In the genomic region with DNA sequence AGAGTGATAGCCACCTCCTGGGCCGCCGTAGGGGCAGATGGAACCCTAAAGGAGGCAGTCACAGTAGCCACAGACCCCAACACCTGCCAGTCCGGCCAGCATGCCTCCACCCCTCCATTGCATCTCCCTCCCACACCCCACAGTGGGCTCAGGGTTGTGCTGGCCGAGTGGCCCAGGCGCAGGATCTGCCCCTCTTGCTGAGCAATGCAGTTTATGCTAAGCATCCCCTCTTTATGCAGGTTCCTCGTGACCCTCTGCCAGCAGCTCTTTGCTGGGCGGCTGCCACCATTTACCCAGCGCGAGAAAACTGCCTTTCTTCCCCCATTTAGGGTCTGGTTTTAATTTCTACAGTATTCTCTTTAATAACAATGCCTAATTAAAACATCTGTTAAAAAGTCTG, we compare ENCODE assay signal across 26 mouse cellular contexts.
DNase-seq lines count a peak whose midpoint lies in the region; ATAC-seq and TF ChIP-seq lines count a peak whose summit lies in the region.
"Had no signal": no experiment of that assay in that cellular context is flagged by ENCODE, and none has a peak within 500 bp of the region (broad histone marks: within the 10 kb centered on the region; RNA-seq: fewer than 3 reads in every experiment).

No protein-coding gene starts in this region.

- no peak overlapping the region for H3K27ac ChIP-seq in forebrain, embryonic 13.5 days
- H3K27ac ChIP-seq in forebrain, embryonic 12.5 days: no peak overlapping the region
- H3K27ac ChIP-seq in midbrain, embryonic 11.5 days (ENCODE audit: low read depth, low read length): no peak overlapping the region
- no peak overlapping the region for H3K27ac ChIP-seq in midbrain, embryonic 16.5 days (ENCODE audit: low read length)
- H3K27ac ChIP-seq in forebrain, embryonic 16.5 days (ENCODE audit: low read length): no peak overlapping the region
- H3K27ac ChIP-seq: embryonic facial prominence, embryonic 10.5 days; embryonic facial prominence, embryonic 13.5 days; heart, embryonic 13.5 days; hindbrain, embryonic 12.5 days; hindbrain, embryonic 15.5 days had no signal

- DNase-seq in midbrain, embryonic 11.5 days (ENCODE audit: low spot score, missing footprints): peak; percentile 76
- DNase-seq in brain, embryonic 14.5 days (ENCODE audit: low read depth): peak; percentile 75
- no peak for DNase-seq in right cerebral cortex, adult 2 months (ENCODE audit: low spot score in 2 of 2)
- DNase-seq: adrenal gland, postnatal 10 days; adrenal gland, postnatal 36 days; B cell, adult 2 months; cerebellum, adult 11 months; cerebellum, adult 2 months; cerebellum, adult 9-11 months; cerebellum, postnatal 25 days; gastrocnemius, postnatal 25 days; heart, adult 18-20 months; heart, postnatal 14 days had no signal

- no peaks in the 10 kb centered on the region for H3K27me3 ChIP-seq in forebrain, embryonic 13.5 days
- 0 out of 2 replicates have a peak, but pooled peaks cover 9% of the 10 kb centered on the region for H3K27me3 ChIP-seq in forebrain, embryonic 12.5 days
- no peaks in the 10 kb centered on the region for H3K27me3 ChIP-seq in midbrain, embryonic 11.5 days (ENCODE audit: control insufficient read depth, insufficient read depth, low read length)
- H3K27me3 ChIP-seq in midbrain, embryonic 16.5 days (ENCODE audit: control insufficient read depth, insufficient read depth, low read depth, low read length): no peaks in the 10 kb centered on the region
- no peaks in the 10 kb centered on the region for H3K27me3 ChIP-seq in forebrain, embryonic 16.5 days (replicated peaks; ENCODE audit: control insufficient read depth, insufficient read depth, low read length)
- H3K27me3 ChIP-seq: hindbrain, embryonic 12.5 days had no signal

- H3K4me3 ChIP-seq in forebrain, embryonic 13.5 days: no peak overlapping the region
- no peak overlapping the region for H3K4me3 ChIP-seq in forebrain, embryonic 12.5 days (replicated peaks)
- no peak overlapping the region for H3K4me3 ChIP-seq in midbrain, embryonic 11.5 days (ENCODE audit: low read depth, low read length)
- no peak overlapping the region for H3K4me3 ChIP-seq in midbrain, embryonic 16.5 days (ENCODE audit: low read depth, low read length)
- no peak overlapping the region for H3K4me3 ChIP-seq in forebrain, embryonic 16.5 days (replicated peaks; ENCODE audit: low read length)
- H3K4me3 ChIP-seq: embryonic facial prominence, embryonic 10.5 days; embryonic facial prominence, embryonic 13.5 days; erythroblast, embryonic 14.5 days; heart, embryonic 13.5 days; hindbrain, embryonic 12.5 days; hindbrain, embryonic 15.5 days had no signal

- TF ChIP-seq CTCF in brain, embryonic 14.5 days (IDR thresholded peaks at IDR 0.05; ENCODE audit: borderline replicate concordance, extremely low read depth, insufficient read depth, insufficient read length): no peak

- ATAC-seq in forebrain, embryonic 13.5 days: 0 out of 2 replicates have a peak, but pooled peaks have one; percentile 57
- no peak for ATAC-seq in forebrain, embryonic 12.5 days (ENCODE audit: low FRiP score)
- ATAC-seq in midbrain, embryonic 11.5 days (ENCODE audit: low FRiP score): no peak
- ATAC-seq in midbrain, embryonic 16.5 days: no peak; the same call in 1 of the 2 replicates
- peak; percentile 76 for ATAC-seq in forebrain, embryonic 16.5 days
- ATAC-seq: intestine, postnatal 0 days; Patski had no signal

- H3K9ac ChIP-seq in forebrain, embryonic 13.5 days: no peak overlapping the region
- no peak overlapping the region for H3K9ac ChIP-seq in forebrain, embryonic 12.5 days
- H3K9ac ChIP-seq in midbrain, embryonic 11.5 days (ENCODE audit: low read length): no peak overlapping the region
- H3K9ac ChIP-seq in midbrain, embryonic 16.5 days (ENCODE audit: low read depth, low read length): no peak overlapping the region
- no peak overlapping the region for H3K9ac ChIP-seq in forebrain, embryonic 16.5 days (replicated peaks; ENCODE audit: low read depth, low read length)
- H3K9ac ChIP-seq: embryonic facial prominence, embryonic 13.5 days; heart, embryonic 13.5 days; hindbrain, embryonic 12.5 days; hindbrain, embryonic 15.5 days had no signal

- H3K4me1 ChIP-seq in forebrain, embryonic 13.5 days: peaks cover 24% of the 10 kb centered on the region
- peaks cover 17% of the 10 kb centered on the region; the same call in 1 of the 2 replicates for H3K4me1 ChIP-seq in forebrain, embryonic 12.5 days
- no peaks in the 10 kb centered on the region for H3K4me1 ChIP-seq in midbrain, embryonic 11.5 days (ENCODE audit: control insufficient read depth, insufficient read depth, low read length)
- no peaks in the 10 kb centered on the region; the same call in 1 of the 2 replicates for H3K4me1 ChIP-seq in midbrain, embryonic 16.5 days (ENCODE audit: control insufficient read depth, insufficient read depth, low read length)
- peaks cover 17% of the 10 kb centered on the region for H3K4me1 ChIP-seq in forebrain, embryonic 16.5 days (replicated peaks; ENCODE audit: control insufficient read depth, insufficient read depth, low read length)
- H3K4me1 ChIP-seq: hindbrain, embryonic 12.5 days had no signal

- TF ChIP-seq POLR2A in brain, embryonic 14.5 days (IDR thresholded peaks at IDR 0.05; ENCODE audit: borderline replicate concordance, extremely low read depth, insufficient read depth, insufficient read length, poor library complexity, severe bottlenecking): no peak

- no peak overlapping the region for H3K4me2 ChIP-seq in forebrain, embryonic 13.5 days
- H3K4me2 ChIP-seq in forebrain, embryonic 12.5 days: no peak overlapping the region
- H3K4me2 ChIP-seq in midbrain, embryonic 11.5 days: no peak overlapping the region
- no peak overlapping the region for H3K4me2 ChIP-seq in midbrain, embryonic 16.5 days (ENCODE audit: low read length)
- no peak overlapping the region for H3K4me2 ChIP-seq in forebrain, embryonic 16.5 days (ENCODE audit: low read length)
- H3K4me2 ChIP-seq: embryonic facial prominence, embryonic 13.5 days; heart, embryonic 13.5 days; hindbrain, embryonic 12.5 days; hindbrain, embryonic 15.5 days had no signal

- H3K36me3 ChIP-seq in forebrain, embryonic 13.5 days (ENCODE audit: poor library complexity, severe bottlenecking): no peaks in the 10 kb centered on the region
- H3K36me3 ChIP-seq in forebrain, embryonic 12.5 days (replicated peaks): no peaks in the 10 kb centered on the region
- H3K36me3 ChIP-seq in midbrain, embryonic 11.5 days (ENCODE audit: control insufficient read depth, insufficient read depth, low read length): no peaks in the 10 kb centered on the region
- no peaks in the 10 kb centered on the region for H3K36me3 ChIP-seq in midbrain, embryonic 16.5 days (ENCODE audit: control insufficient read depth, insufficient read depth, low read length)
- H3K36me3 ChIP-seq in forebrain, embryonic 16.5 days (ENCODE audit: control insufficient read depth, insufficient read depth): no peaks in the 10 kb centered on the region
- H3K36me3 ChIP-seq: embryonic facial prominence, embryonic 10.5 days; embryonic facial prominence, embryonic 13.5 days; G1E; heart, embryonic 13.5 days; hindbrain, embryonic 12.5 days; hindbrain, embryonic 15.5 days had no signal

- no peaks in the 10 kb centered on the region for H3K9me3 ChIP-seq in forebrain, embryonic 13.5 days (replicated peaks)
- H3K9me3 ChIP-seq in forebrain, embryonic 12.5 days: no peaks in the 10 kb centered on the region
- no peaks in the 10 kb centered on the region for H3K9me3 ChIP-seq in midbrain, embryonic 11.5 days (ENCODE audit: control insufficient read depth, low read length)
- no peaks in the 10 kb centered on the region for H3K9me3 ChIP-seq in midbrain, embryonic 16.5 days (replicated peaks; ENCODE audit: control insufficient read depth, low read length, poor library complexity, severe bottlenecking)
- H3K9me3 ChIP-seq in forebrain, embryonic 16.5 days (ENCODE audit: control insufficient read depth, low read length): no peaks in the 10 kb centered on the region
- H3K9me3 ChIP-seq: embryonic facial prominence, embryonic 10.5 days; embryonic facial prominence, embryonic 13.5 days; heart, embryonic 13.5 days; hindbrain, embryonic 12.5 days; hindbrain, embryonic 15.5 days had no signal

- 50% methylated on average over 9 of the region's 9 CpGs for WGBS in forebrain, embryonic 13.5 days
- 58% methylated on average over 9 of the region's 9 CpGs for WGBS in forebrain, embryonic 12.5 days
- 83% methylated on average over 9 of the region's 9 CpGs for WGBS in midbrain, embryonic 11.5 days
- WGBS in midbrain, embryonic 16.5 days: 67% methylated on average over 9 of the region's 9 CpGs
- WGBS in forebrain, embryonic 16.5 days: 31% methylated on average over 9 of the region's 9 CpGs

Comparison
In these comparisons a context has a peak if more than half of its experiments do, and no peak if none do; other contexts are left out.
1. ATAC-seq: peak in forebrain, embryonic 13.5 days (single experiment) and forebrain, embryonic 16.5 days (single experiment); none in forebrain, embryonic 12.5 days (single experiment), midbrain, embryonic 11.5 days (single experiment) and midbrain, embryonic 16.5 days (single experiment).
2. DNase-seq: peak in midbrain, embryonic 11.5 days (single experiment) and brain, embryonic 14.5 days (single experiment); none in right cerebral cortex, adult 2 months (0 of 2).